Mouse (Mus musculus): ENCODE measurements around the gene Gadd45g. TPM values are rescaled to one million over a fixed set of nuclear protein-coding genes. Genes with fewer than 3 reads are reported as not detected.

Gene Gadd45g
- 43.3 and 57.8 TPM in 2 replicates for total RNA-seq (2012; rRNA removed)

GRCm38 (mm10) chr13:51846301-51846867 is at the start of gene Gadd45g:
Gene Gadd45g (plus strand): TSS chr13:51846678.
- Histone ChIP-seq H3K9me3 (ENCODE audit: control insufficient read depth, insufficient read depth, low read depth, low read length) (no peaks in the 10 kb centered on the region), H3K9ac (ENCODE audit: insufficient read depth, low read depth, low read length, poor library complexity, severe bottlenecking) (peak within 1 kb of the TSS; percentile 70), H3K27ac (ENCODE audit: insufficient read depth, low read depth, low read length, poor library complexity, severe bottlenecking) (peak within 1 kb of the TSS; percentile 47; the same call in 1 of the 2 replicates), H3K4me1 (ENCODE audit: control insufficient read depth in 2 of 2, insufficient read depth in 2 of 2, low read length in 2 of 2, poor library complexity in 1 of 2) (peaks cover 4 to 20% of the 10 kb centered on the region in 2 experiments; a peak in 3 of 4 replicates), H3K36me3 (ENCODE audit: control insufficient read depth, insufficient read depth, low read length, poor library complexity, severe bottlenecking) (peaks cover 5% of the 10 kb centered on the region), H3K4me3 (ENCODE audit: insufficient read depth in 1 of 2, low read depth in 1 of 2, low read length in 2 of 2, poor library complexity in 1 of 2, severe bottlenecking in 1 of 2) (peak within 1 kb of the TSS; percentile 70 to 88)
- no peak for TF ChIP-seq ZC3H11A (IDR thresholded peaks at IDR 0.05; ENCODE audit: borderline replicate concordance, low read depth, low read length)
- peak; percentile 65; the same call in 1 of the 2 replicates for TF ChIP-seq MAFK (IDR thresholded peaks at IDR 0.05; ENCODE audit: insufficient read depth, low read depth, low read length)
- TF ChIP-seq CHD2 (IDR thresholded peaks at IDR 0.05; ENCODE audit: low read depth, low read length), result no peak
- TF ChIP-seq HCFC1 (IDR thresholded peaks at IDR 0.05; ENCODE audit: borderline replicate concordance, insufficient read depth, low read length), result no peak
- peak; percentile 97 for TF ChIP-seq ZNF384 (IDR thresholded peaks at IDR 0.05; ENCODE audit: low read depth, low read length)
- in situ Hi-C loops (cut with MboI; ENCODE audit: low sequenced_read_pairs in 2 of 2, unreplicated experiment in 2 of 2), result loop anchor here (25.0 kb wide), 2 partner anchors 691 to 791 kb away; partner anchors contain the start of gene Diras2 (in 1 of the 2)
- DNase-seq (ENCODE audit: low read depth, low spot score), result peak; percentile 87

GRCm38 (mm10) chr13:51797899-51798746 is 48.4 kb upstream of the Gadd45g start:
- Histone ChIP-seq H3K4me1 (ENCODE audit: control insufficient read depth in 2 of 2, insufficient read depth in 2 of 2, low read length in 2 of 2, poor library complexity in 1 of 2) (peaks cover 0 to 6% of the 10 kb centered on the region in 2 experiments; a peak in 2 of 4 replicates), H3K27ac (ENCODE audit: insufficient read depth, low read depth, low read length, poor library complexity, severe bottlenecking) (no peak overlapping the region), H3K9me3 (ENCODE audit: control insufficient read depth, insufficient read depth, low read depth, low read length) (no peaks in the 10 kb centered on the region), H3K9ac (ENCODE audit: insufficient read depth, low read depth, low read length, poor library complexity, severe bottlenecking) (no peak overlapping the region), H3K4me3 (ENCODE audit: insufficient read depth in 1 of 2, low read depth in 1 of 2, low read length in 2 of 2, poor library complexity in 1 of 2, severe bottlenecking in 1 of 2) (no peak overlapping the region), H3K36me3 (ENCODE audit: control insufficient read depth, insufficient read depth, low read length, poor library complexity, severe bottlenecking) (no peaks in the 10 kb centered on the region)
- in situ Hi-C loops (cut with MboI; ENCODE audit: low sequenced_read_pairs in 2 of 2, unreplicated experiment in 2 of 2), result no loop called here
- no peak for DNase-seq (ENCODE audit: low read depth, low spot score)
- TF ChIP-seq ZC3H11A (IDR thresholded peaks at IDR 0.05; ENCODE audit: borderline replicate concordance, low read depth, low read length) (no peak), ZNF384 (IDR thresholded peaks at IDR 0.05; ENCODE audit: low read depth, low read length) (no peak), MAFK (IDR thresholded peaks at IDR 0.05; ENCODE audit: insufficient read depth, low read depth, low read length) (no peak), HCFC1 (IDR thresholded peaks at IDR 0.05; ENCODE audit: borderline replicate concordance, insufficient read depth, low read length) (no peak), CHD2 (IDR thresholded peaks at IDR 0.05; ENCODE audit: low read depth, low read length) (no peak)

GRCm38 (mm10) chr13:51799735-51800522 is 46.5 kb upstream of the Gadd45g start:
- in situ Hi-C loops (cut with MboI; ENCODE audit: low sequenced_read_pairs in 2 of 2, unreplicated experiment in 2 of 2), result no loop called here
- DNase-seq (ENCODE audit: low read depth, low spot score), result no peak
- Histone ChIP-seq H3K36me3 (ENCODE audit: control insufficient read depth, insufficient read depth, low read length, poor library complexity, severe bottlenecking) (no peaks in the 10 kb centered on the region), H3K4me3 (ENCODE audit: insufficient read depth in 1 of 2, low read depth in 1 of 2, low read length in 2 of 2, poor library complexity in 1 of 2, severe bottlenecking in 1 of 2) (no peak overlapping the region), H3K9ac (ENCODE audit: insufficient read depth, low read depth, low read length, poor library complexity, severe bottlenecking) (no peak overlapping the region), H3K27ac (ENCODE audit: insufficient read depth, low read depth, low read length, poor library complexity, severe bottlenecking) (no peak overlapping the region), H3K4me1 (ENCODE audit: control insufficient read depth in 2 of 2, insufficient read depth in 2 of 2, low read length in 2 of 2, poor library complexity in 1 of 2) (peaks cover 0 to 3% of the 10 kb centered on the region in 2 experiments; a peak in 1 of 4 replicates), H3K9me3 (ENCODE audit: control insufficient read depth, insufficient read depth, low read depth, low read length) (no peaks in the 10 kb centered on the region)
- TF ChIP-seq MAFK (IDR thresholded peaks at IDR 0.05; ENCODE audit: insufficient read depth, low read depth, low read length), result no peak
- TF ChIP-seq HCFC1 (IDR thresholded peaks at IDR 0.05; ENCODE audit: borderline replicate concordance, insufficient read depth, low read length), result no peak
- TF ChIP-seq CHD2 (IDR thresholded peaks at IDR 0.05; ENCODE audit: low read depth, low read length), result no peak
- TF ChIP-seq ZC3H11A (IDR thresholded peaks at IDR 0.05; ENCODE audit: borderline replicate concordance, low read depth, low read length), result no peak
- no peak for TF ChIP-seq ZNF384 (IDR thresholded peaks at IDR 0.05; ENCODE audit: low read depth, low read length)

- TF ChIP-seq MAFK (IDR thresholded peaks at IDR 0.05; ENCODE audit: insufficient read depth, low read depth, low read length), result no peak
- Histone ChIP-seq H3K4me1 (ENCODE audit: control insufficient read depth in 2 of 2, insufficient read depth in 2 of 2, low read length in 2 of 2, poor library complexity in 1 of 2) (peaks cover 0 to 3% of the 10 kb centered on the region in 2 experiments; a peak in 1 of 4 replicates), H3K36me3 (ENCODE audit: control insufficient read depth, insufficient read depth, low read length, poor library complexity, severe bottlenecking) (no peaks in the 10 kb centered on the region), H3K9ac (ENCODE audit: insufficient read depth, low read depth, low read length, poor library complexity, severe bottlenecking) (no peak overlapping the region), H3K4me3 (ENCODE audit: insufficient read depth in 1 of 2, low read depth in 1 of 2, low read length in 2 of 2, poor library complexity in 1 of 2, severe bottlenecking in 1 of 2) (no peak overlapping the region), H3K27ac (ENCODE audit: insufficient read depth, low read depth, low read length, poor library complexity, severe bottlenecking) (no peak overlapping the region), H3K9me3 (ENCODE audit: control insufficient read depth, insufficient read depth, low read depth, low read length) (no peaks in the 10 kb centered on the region)
- in situ Hi-C loops (cut with MboI; ENCODE audit: low sequenced_read_pairs in 2 of 2, unreplicated experiment in 2 of 2), result no loop called here
- DNase-seq (ENCODE audit: low read depth, low spot score), result no peak
These were observed 45.6 kb upstream of the Gadd45g start for GRCm38 (mm10) chr13:51800921-51801320.
